Mouse (Mus musculus) lung, embryonic 16.5 days (tissue): Measurements from ENCODE around the gene Lrrc47. TPM values are rescaled to one million over a fixed set of nuclear protein-coding genes. Genes with fewer than 3 reads are reported as not detected.

ENCODE experiments used
- ATAC-seq: fragments of 200-750 bp; cut with Nextera tagmentation; 2 replicates; pipeline ENCODE4 v1.8.0; 2017; ENCODE audit warnings: low read depth, mild to moderate bottlenecking, moderate library complexity
- H3K27ac ChIP-seq: fragments of 300-500 bp; sonication (generic); 2 replicates; pipeline ENCODE4 v1.5.1; 2014; ENCODE audit warnings: mild to moderate bottlenecking, control low read depth, low read length
- H3K27me3 ChIP-seq: fragments of 300-500 bp; sonication (generic); 2 replicates; pipeline ENCODE4 v1.6.1; 2014; ENCODE audit warnings: low read depth, low read length, mixed read lengths; ENCODE audit not compliant: control insufficient read depth, insufficient read depth
- H3K36me3 ChIP-seq: fragments of 300-500 bp; sonication (generic); 2 replicates; pipeline ENCODE4 v1.6.1; 2014; ENCODE audit warnings: low read length; ENCODE audit not compliant: control insufficient read depth, insufficient read depth
- H3K4me1 ChIP-seq: fragments of 300-500 bp; sonication (generic); replicated peaks from 2 replicates; pipeline ENCODE4 v1.6.1; 2014; ENCODE audit warnings: low read length, mixed read lengths; ENCODE audit not compliant: control insufficient read depth, insufficient read depth
- H3K4me2 ChIP-seq: fragments of 300-500 bp; sonication (generic); 2 replicates; pipeline ENCODE4 v1.6.1; 2014; ENCODE audit warnings: low read depth, low read length, control low read depth
- H3K4me3 ChIP-seq: fragments of 300-500 bp; sonication (generic); 2 replicates; pipeline ENCODE4 v1.5.1; 2014; ENCODE audit warnings: mild to moderate bottlenecking, low read length, control low read depth
- H3K9ac ChIP-seq: fragments of 300-500 bp; sonication (generic); 2 replicates; pipeline ENCODE4 v1.6.1; 2014; ENCODE audit warnings: low read length, control low read depth
- H3K9me3 ChIP-seq: fragments of 300-500 bp; sonication (generic); 2 replicates; pipeline ENCODE4 v1.6.1; 2016; ENCODE audit warnings: low read length; ENCODE audit not compliant: control insufficient read depth
- WGBS: fragments of 180-500 bp; shearing (Covaris S2); extraction: QIAGEN DNeasy Blood & Tissue Kit; methylation state at CpG from one replicate; pipeline ENCODE4 v1.1.7; 2014; 5-methylcytosine and 5-hydroxymethylcytosine counted together
- polyA plus RNA-seq: library from polyadenylated mRNA; unstranded; fragments of >200 nt; fragmentation: Nextera tagmentation; extraction: Ambion mirVana; gene quantifications from 2 replicates; pipeline ENCODE4 v1.2.1, GENCODE M21; 2015

Gene Lrrc47
- polyA plus RNA-seq, 1 experiment from 2014 or later: 12.2 TPM

- WGBS: 42% methylated on average over 4 of the region's 4 CpGs
- Histone ChIP-seq H3K36me3 (no peaks in the 10 kb centered on the region), H3K27ac (no peak overlapping the region), H3K9me3 (no peaks in the 10 kb centered on the region), H3K9ac (no peak overlapping the region), H3K4me2 (no peak overlapping the region), H3K4me3 (no peak overlapping the region), H3K4me1 (no peaks in the 10 kb centered on the region), H3K27me3 (no peaks in the 10 kb centered on the region)
- ATAC-seq: no peak
These were observed 46.2 kb downstream of the Lrrc47 start for GRCm38 (mm10) chr4:154057696-154058095.

- no peak overlapping the region for H3K9ac ChIP-seq
- no peaks in the 10 kb centered on the region for H3K9me3 ChIP-seq
- no peak overlapping the region for H3K4me3 ChIP-seq
- no peak overlapping the region for H3K27ac ChIP-seq
- peak; percentile 12; the same call in 1 of the 2 replicates for ATAC-seq
- H3K36me3 ChIP-seq: no peaks in the 10 kb centered on the region
- H3K4me1 ChIP-seq: no peaks in the 10 kb centered on the region
- H3K4me2 ChIP-seq: no peak overlapping the region
- peaks cover 5% of the 10 kb centered on the region; the same call in 1 of the 2 replicates for H3K27me3 ChIP-seq
- WGBS: 54% methylated on average over 14 of the region's 14 CpGs
These were observed 53.6 kb downstream of the Lrrc47 start for GRCm38 (mm10) chr4:154064827-154065773.

GRCm38 (mm10) chr4:154070896-154071295, 59.4 kb downstream of the Lrrc47 start:
- H3K9ac ChIP-seq: no peak overlapping the region
- no peaks in the 10 kb centered on the region for H3K9me3 ChIP-seq
- ATAC-seq: no peak
- H3K4me3 ChIP-seq: no peak overlapping the region
- 2% methylated on average over 5 of the region's 5 CpGs for WGBS
- H3K36me3 ChIP-seq: no peaks in the 10 kb centered on the region
- no peaks in the 10 kb centered on the region for H3K4me1 ChIP-seq
- no peak overlapping the region for H3K4me2 ChIP-seq
- peaks cover 24% of the 10 kb centered on the region for H3K27me3 ChIP-seq
- no peak overlapping the region for H3K27ac ChIP-seq

Other genes with a start within 250 kb of the Lrrc47 start
- gene A430005L14Rik, start 54.5 kb upstream of the Lrrc47 start, polyA plus RNA-seq: 81.8 and 85.5 TPM in 2 replicates
- 12.4 and 13.6 TPM in 2 replicates for gene Dffb, start 36.6 kb upstream of the Lrrc47 start, polyA plus RNA-seq
- gene Cep104, start 36.5 kb upstream of the Lrrc47 start, polyA plus RNA-seq: 16.1 and 17.3 TPM in 2 replicates
- 42.5 and 44.7 TPM in 2 replicates for gene Smim1, start 14.5 kb downstream of the Lrrc47 start, polyA plus RNA-seq
- gene Ccdc27, start 30.9 kb downstream of the Lrrc47 start, polyA plus RNA-seq: not detected in 2 replicates
- gene Trp73, start 128.5 kb downstream of the Lrrc47 start, polyA plus RNA-seq: 3.4 and 5.2 TPM in 2 replicates
- gene Wrap73, start 130.6 kb downstream of the Lrrc47 start, polyA plus RNA-seq: 36.0 and 39.2 TPM in 2 replicates
- gene Tprgl, start 148.9 kb downstream of the Lrrc47 start, polyA plus RNA-seq: 144 and 148 TPM in 2 replicates
- 23.4 and 28.2 TPM in 2 replicates for gene Megf6, start 159.0 kb downstream of the Lrrc47 start, polyA plus RNA-seq